Mouse (Mus musculus): Measurements from ENCODE around the gene Sema4d.

GRCm38 (mm10) chr13:51830744-51831450, 37.4 kb upstream of the Sema4d start:
- peak; percentile 28; the same call in 1 of the 2 replicates for TF ChIP-seq CTCF (IDR thresholded peaks at IDR 0.05; ENCODE audit: control insufficient read depth, insufficient read depth, low read length)
- TF ChIP-seq POLR2A (IDR thresholded peaks at IDR 0.05; ENCODE audit: borderline replicate concordance, control insufficient read depth, low read depth, low read length) = no peak
